Mouse (Mus musculus): ENCODE results near the gene Scyl1.
A peak's percentile ranks its signal among the peaks of the same experiment; 100 is the strongest.

Gene Scyl1

DNA sequence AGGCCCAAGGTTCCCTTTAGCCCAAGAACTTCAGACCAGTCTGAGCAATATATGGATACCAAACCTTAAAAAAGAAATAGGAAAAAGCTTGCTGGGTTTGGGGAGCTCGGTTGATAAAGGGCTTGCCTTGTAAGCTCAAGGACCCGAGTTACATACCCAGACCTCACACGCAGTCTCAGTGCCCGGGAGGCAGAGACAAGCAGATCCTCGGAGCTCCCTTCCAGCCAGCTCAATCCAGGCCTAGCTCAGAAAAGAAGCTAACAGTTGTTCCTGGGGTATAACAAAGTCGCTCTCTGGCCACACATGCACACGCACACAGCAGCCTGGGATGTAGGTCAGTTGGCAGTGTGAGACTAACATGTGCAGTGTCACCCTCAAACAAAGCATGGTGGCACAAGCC, 16.7 kb upstream of the Scyl1 start:
- DNase-seq (ENCODE audit: low spot score) = no peak

DNA sequence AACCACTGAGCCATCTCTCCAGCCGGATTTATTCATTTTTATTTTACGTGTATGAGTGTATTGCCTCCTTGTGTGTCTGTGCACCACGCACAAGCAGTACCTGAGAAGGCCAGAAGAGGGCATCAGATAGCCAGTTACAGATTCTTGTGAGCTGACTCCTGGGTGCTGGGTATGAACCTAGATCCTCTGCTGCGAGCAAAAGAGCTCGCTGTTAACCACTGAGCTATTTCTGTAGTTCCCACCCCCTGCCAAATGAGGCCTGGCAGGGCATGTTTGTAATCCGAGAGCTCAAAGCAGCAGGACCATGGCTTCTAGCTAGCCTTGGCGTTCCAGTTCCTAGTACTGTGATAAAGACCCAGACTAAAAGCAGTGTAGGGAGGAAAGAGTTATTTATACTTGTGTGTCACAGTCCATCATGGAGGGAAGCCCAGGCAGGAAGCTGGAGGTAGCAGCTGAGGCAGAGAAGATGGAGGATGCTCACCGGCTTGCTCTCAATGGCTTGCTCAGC, 16.0 kb upstream of the Scyl1 start:
- DNase-seq (ENCODE audit: low spot score) = peak; percentile 87

DNA sequence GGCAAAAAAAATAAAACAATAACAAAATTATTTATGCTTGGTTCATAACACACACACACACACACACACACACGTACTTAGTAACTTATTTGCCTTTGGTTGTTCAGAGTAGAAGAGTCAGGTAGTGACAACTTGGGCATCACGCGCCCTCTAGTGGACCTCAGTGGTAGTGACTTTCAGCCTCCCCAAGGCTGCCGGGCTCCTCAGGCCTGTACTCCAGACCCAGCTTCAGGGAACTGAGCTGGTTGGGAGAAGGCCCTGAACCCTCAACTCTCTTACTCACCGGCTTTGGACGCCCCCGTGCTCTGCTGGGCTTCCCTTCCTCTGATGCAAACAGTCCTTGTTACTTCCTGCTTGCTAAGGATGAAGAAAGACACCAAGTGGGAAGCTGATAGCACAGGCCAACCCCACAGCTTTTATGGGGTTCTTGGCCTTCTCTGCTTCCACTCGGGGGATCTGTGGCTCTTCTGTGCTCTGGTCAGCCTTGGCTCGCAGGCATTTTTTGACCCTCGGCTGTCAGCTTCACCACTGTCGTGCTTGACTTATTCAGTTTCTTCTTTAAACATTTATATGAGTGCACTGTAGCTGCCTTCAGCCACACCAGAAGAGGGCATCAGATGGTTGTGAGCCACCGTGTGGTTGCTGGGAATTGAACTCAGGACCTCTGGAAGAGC, 15.4 kb upstream of the Scyl1 start:
- peak; percentile 90 for DNase-seq (ENCODE audit: low spot score)

DNA sequence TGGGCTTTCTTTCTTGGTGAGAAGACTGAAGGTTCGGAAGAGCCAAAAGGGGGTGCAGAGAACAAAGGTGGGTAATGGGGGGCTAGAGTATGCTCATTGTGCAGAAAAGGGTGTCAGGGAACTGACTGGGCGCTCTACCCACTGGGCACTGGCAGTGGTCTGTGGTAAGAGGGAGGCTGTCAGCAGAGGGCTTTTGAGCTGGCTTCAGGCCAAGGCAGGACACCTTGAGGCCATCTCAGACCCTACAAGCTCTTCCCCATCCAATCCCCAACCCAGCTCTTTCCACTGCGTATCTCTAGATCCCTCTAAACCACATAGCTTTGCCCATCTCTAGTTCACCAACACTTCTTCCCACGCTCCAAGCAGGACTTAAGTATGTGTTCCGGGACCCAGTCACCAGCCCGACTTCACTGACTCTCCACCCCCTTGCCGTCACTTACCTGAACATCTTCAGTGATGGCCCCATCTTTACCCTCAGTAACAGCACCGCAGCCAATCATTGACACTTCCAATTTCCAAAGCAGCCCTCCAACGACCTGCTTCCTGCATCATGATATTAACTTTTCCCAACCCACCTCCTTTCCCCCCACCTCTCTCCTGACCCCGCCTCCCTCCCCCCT, 13.8 kb upstream of the Scyl1 start:
- DNase-seq (ENCODE audit: low spot score) = no peak

DNA sequence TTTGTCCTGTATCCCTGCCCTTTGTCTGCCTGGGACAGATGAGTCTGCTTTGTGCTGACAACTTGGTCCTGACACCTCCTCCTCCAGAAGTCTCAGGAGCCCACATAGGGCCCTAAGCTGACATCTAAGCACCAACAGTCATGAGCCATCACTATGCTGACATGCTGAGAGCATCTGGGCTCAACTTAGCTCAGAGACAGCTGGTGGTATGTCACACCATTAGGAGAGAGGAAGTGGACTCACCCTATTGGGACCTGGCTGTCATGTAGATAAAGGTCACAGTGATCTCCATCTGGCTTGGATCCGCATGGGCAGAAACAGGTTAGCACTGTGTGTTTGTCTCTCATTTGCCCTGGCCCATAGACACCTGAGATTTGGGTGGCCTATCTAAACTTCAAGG, 10.9 kb upstream of the Scyl1 start:
- DNase-seq (ENCODE audit: low spot score) = no peak

DNA sequence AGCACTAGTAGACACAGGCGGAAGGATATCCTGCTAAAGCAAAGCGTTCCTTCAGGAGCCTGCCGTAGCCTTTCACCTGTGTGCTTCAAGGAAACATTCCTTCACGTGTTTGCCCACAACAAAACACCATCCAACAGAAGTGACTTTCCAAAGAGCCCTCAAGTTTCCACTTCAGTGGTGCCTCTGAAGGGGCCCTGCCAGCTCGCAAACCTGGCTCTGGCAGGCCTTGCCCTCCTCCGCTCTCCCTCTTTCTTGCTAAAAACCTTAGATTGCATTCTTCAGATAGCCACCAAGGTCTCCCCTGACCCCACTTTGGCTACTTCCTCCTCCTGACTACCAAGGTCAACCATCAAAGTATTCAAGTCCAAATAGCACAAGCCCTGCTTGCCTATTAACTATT, 10.3 kb upstream of the Scyl1 start:
- DNase-seq (ENCODE audit: low spot score) = no peak

DNA sequence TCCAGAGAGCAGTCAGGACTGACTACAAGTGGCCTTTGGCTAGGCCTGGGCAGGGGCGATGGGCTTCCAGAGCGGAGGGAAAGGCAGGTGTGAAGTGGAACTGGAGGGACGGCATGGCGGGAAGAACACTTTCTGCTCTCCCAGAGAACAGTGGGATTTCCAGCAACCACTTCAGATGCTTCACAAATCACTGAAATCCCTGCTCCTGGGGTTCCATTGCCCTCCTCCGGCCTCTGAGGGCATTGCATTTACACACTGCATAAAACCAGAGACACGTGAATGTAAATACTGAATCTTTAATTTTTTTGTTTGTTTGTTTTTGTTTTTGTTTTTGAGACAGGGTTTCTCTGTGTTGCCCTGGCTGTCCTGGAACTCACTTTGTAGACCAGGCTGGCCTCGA, 9.0 kb upstream of the Scyl1 start:
- no peak for DNase-seq (ENCODE audit: low spot score)

DNA sequence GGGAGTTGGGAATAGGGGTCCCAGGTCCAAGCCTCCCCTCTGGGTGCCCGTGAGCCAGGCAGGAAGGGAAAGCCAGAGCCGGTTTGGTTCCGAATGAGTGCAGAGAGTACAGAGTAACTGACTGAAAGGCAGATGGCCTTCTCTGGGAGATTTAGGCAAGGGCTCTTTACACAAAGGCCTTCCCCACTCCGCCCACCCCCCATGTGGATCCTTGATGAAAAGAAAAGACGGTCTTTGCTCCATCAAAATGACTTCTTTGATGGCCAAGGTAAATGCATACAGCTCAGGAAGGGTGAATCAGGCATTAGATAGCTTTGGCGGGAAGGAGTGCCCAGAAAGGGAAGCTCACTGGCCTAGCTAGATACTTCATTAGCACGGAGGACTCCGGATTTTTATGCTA, 7.1 kb upstream of the Scyl1 start:
- no peak for DNase-seq (ENCODE audit: low spot score)

DNA sequence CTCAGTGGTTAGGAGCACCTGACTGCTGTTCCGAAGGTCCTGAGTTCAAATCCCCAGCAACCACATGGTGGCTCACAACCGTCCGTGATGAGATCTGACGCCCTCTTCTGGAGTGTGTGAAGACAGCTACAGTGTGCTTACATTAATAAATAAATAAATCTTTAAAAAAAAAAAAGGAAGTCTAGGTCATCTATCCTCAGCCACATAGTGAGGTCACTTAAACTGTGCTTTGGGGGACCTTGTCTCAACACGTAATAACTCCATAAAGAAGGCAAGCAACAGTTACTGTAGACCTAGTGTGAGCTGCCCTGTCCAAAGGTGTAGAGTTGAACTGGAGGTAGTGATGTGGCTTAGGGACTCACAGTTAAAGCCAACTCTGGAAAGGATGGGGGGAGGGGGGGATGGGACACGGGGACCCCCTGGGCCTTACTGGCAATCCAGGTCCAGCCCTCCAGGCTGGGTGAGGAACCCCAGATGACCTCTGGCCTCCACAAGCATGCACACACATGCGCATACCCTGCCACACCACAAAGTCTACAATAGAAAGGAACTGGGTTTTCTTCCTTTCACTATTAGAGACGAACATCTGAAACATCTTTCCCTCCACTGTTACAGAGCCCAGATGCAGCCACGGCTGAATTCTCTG, 6.3 kb upstream of the Scyl1 start:
- DNase-seq (ENCODE audit: low spot score) = no peak

DNA sequence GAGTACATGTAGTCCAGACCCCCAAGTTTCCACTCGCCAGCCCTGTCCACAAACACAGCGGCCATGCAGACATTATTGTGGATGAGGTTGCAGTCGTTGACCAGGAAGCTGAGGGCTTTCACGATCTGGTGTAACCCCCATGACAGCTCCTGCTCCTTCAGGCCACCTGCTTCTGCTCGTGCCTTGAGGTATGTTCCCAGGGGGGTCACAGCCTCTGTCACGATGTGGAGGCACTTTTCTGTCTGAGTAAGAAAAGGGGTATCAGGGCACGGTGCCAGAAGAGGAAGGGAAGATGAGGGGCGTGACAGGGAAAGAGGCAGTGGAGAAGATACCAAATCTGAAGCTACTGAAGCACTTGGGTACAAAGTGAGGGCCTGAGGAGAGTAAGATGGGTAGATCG, 908 bp downstream of the Scyl1 start:
- DNase-seq (ENCODE audit: low spot score) = no peak

DNA sequence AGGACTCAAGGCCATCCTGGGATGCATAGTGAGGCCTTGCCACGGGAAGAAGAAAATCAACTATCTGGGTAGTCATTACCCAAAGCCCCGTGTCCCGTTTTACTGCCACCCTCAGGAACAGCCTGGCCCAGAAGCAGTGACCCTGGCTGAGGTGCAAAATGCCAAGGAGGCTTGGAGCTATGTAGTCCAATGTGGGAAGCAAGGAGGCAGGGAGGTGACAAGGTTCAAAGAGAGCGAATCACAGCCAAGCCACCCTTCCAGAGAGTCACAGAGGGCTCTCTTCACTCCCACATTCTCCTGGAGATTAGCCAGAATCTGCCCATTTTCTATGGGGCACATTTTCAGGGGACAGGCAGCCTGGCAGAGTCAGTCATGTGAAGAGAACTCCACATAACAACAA, 3.9 kb downstream of the Scyl1 start:
- DNase-seq (ENCODE audit: low spot score) = no peak

DNA sequence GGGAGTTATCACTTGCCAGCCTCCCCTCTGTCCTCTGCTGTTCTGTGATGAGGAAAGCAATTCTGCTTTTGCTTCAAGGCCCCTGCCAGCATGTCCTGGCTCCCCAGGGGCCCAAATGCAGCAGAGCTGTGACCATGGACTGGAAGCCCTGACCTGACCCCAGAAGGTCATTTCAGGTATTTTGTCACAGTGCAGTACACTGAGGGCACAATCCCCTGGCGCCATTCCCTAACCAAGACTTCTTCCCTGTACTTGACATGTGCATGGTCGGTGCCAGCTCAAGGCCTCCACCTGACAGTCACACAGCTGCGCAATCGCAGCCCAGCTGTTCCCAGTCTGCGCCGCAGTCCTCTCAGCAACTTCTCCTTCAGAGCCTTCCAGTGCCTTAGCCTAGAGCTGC, 8.1 kb downstream of the Scyl1 start:
- no peak for DNase-seq (ENCODE audit: low spot score)

DNA sequence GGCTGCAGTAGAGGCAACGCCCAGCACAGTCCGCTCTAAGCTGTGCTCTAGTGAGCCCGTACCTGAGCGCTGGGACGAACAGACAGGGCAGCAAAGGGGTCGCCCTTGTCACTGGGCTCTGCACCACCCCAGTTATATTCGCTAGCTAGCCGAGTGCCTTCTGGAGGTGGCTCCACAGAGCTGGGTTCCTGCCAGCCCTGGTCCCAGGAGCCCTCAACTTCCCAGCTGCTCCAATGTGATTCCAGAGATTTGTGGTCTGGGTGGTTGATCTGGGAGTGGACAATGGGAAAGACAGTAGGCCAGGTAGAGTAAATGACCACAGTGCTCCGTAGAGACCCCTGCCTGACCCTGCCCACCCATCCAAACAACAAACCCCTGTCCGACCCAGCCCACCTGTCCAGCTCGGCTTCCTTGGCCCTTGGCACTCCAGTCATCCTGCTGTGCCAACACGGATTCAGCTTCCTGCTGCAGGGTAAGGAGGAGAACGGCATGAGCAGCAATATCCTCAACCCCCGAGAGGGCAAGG, 12.3 kb downstream of the Scyl1 start:
- no peak for DNase-seq (ENCODE audit: low spot score)

DNA sequence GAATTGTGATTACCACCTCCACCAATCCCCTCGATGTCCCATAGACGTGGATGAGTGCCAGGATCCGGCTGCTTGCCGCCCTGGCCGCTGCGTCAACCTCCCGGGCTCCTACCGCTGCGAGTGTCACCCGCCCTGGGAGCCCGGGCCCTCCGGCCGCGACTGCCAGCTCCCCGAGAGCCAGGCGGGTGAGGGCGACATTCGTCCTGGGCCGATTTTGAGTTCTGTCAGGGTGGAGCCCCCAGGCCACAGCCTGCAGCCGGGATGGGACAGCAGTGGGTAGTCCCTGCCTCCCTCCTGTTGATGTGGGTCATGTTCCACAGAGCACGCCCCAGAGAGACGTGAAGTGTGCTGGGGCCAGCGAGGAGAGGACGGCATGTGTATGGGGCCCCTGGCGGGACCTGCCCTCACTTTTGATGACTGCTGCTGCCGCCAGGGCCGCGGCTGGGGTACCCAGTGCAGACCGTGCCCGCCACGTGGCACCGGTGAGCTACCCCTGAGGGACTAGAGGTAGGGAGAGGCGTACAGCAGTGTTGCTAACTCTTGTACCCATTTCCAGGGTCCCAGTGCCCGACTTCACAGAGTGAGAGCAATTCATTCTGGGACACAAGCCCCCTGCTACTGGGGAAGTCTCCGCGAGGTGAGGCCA, 14.1 kb downstream of the Scyl1 start:
- DNase-seq (ENCODE audit: low spot score) = no peak

DNA sequence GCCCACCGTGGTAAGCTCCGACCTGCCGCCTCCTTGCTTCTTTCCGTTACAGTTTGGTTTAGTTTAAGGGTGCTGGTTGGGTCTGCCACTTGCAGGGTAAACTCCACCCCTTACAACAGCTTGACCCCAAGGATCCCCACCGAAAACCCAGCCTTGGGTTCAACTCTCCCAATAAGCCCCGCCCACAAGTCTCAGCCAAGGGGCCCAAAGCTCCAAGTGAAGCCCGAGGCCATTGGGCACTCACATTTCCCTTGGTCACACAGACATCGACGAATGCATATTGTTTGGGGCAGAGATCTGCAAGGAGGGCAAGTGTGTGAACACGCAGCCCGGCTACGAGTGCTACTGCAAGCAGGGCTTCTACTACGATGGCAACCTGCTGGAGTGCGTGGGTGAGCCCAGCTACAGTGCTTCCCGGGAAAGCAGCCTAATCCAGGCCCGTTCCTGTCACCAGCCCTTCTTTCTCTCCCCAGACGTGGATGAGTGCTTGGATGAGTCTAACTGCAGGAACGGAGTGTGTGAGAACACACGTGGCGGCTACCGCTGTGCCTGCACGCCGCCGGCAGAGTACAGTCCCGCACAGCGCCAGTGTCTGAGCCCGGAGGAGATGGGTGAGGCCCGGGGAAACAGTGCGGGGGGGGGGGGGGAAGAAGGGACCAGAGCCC, 14.8 kb downstream of the Scyl1 start:
- no peak for DNase-seq (ENCODE audit: low spot score)

DNA sequence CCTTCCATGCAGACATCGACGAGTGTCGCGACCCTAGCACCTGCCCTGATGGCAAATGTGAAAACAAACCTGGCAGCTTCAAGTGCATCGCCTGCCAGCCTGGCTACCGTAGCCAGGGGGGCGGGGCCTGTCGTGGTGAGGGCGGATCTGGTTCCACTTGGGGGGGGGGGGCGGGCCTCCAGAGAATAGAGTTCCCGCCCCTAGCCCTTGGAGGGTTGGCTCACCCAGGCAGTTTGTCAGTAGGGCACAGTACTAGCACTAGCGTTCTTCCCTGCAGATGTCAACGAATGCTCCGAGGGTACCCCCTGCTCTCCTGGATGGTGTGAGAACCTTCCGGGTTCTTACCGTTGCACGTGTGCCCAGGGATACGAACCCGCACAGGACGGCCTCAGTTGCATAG, 19.5 kb downstream of the Scyl1 start:
- DNase-seq (ENCODE audit: low spot score) = peak; percentile 60

DNA sequence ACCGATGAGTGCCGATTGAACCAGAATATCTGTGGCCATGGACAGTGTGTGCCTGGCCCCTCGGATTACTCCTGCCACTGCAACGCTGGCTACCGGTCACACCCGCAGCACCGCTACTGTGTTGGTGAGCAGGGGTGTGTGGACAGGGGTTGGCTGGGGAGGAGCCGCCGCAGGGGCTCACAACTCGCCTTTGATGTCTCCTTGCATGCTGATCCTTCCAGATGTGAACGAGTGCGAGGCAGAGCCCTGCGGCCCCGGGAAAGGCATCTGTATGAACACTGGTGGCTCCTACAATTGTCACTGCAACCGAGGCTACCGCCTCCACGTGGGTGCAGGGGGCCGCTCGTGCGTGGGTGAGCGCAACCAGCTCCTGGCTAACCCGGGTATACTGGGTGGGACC, 20.3 kb downstream of the Scyl1 start:
- no peak for DNase-seq (ENCODE audit: low spot score)

DNA sequence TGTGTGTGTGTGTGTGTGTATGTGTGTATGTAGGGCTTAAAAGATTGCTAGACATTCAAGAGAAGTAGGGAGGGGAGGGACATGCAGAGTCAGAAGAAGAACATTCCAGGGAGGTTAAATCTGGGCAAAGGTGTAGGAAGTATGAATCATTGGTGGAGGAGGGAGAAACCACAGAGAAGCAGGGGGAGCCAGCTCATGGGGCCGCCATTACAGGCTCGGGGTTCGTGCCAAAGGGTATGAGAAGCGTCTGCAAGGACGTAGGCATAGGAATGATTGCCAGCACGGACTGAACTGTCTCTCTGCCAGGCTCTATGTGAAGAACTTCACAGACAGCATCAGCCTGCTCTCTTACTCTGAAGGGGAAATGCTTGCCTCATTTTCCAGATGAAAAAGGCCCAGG, 21.7 kb downstream of the Scyl1 start:
- DNase-seq (ENCODE audit: low spot score) = peak; percentile 48

DNA sequence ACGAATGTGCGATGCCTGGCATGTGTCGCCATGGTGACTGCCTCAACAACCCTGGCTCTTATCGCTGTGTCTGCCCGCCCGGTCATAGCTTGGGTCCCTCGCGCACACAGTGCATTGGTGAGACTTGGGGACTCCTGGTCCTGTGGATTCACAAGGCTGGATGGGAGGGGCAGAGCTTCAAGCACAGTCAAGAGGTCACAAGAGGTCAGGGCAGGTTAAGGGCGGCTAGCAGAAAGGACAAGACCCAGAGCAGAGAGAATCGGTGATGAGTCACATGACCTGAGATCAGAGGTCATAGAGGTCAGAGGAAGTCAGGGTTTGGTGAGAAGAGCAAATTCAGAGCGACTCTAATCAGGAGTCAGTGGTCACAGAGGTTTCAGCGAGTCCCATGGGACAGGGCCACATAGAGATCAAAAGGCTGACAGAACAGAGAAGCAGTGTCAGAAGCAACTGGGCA, 24.3 kb downstream of the Scyl1 start:
- no peak for DNase-seq (ENCODE audit: low spot score)

DNA sequence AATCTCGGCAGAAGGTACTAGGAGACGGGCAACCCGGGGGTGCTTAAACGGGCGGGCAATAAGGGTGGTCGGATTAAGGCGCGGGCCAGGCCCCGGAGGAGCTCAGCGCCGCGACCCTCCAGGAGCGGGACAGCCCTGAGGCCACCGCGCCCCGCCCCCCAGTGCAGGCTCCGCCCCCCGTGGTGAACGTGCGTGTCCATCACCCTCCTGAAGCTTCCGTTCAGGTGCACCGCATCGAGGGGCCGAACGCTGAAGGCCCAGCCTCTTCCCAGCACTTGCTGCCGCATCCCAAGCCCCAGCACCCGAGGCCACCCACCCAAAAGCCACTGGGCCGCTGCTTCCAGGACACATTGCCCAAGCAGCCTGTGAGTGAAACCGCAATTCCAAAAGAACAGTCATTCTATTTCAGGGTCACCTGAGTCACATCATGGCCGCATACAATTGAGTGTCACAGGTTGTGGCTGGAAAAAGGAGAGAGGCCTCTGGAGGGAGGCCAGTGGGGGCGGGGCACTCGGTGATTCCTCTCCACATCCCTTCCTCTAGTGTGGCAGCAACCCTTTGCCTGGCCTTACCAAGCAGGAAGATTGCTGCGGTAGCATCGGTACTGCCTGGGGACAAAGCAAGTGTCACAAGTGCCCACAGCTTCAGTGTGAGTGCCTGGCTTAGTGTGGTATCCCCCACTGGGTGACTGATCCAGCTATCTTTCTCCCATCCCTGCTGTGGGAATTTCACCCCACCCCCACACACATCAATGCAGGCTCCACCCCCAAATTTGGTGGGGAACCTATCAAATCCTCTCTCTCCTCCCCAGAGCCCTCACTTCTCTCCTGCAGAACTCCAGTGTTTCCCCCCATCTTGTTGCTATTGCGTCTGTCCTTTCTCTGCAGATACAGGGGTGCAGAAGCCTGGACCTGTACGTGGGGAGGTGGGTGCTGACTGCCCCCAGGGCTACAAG, 25.2 kb downstream of the Scyl1 start:
- DNase-seq (ENCODE audit: low spot score) = no peak

DNA sequence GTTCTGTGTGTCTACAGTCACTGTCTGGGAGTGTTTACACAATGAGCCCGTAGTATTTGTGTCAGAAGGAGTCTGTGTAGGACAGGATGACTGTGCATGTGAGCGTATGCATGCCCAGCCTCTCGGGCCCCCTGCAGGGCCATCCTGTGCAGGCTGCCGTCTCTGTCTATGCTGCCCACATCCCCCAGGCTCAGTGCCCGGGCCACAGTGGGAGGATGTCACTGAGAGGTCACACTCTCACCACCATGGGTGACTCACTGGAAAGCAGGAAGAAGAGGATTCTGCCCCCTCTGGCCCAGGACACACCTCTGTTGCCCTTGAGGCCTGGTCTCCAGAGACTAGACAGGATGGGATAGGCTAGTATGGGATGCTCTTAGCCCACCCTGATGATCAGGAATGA, 27.6 kb downstream of the Scyl1 start:
- no peak for DNase-seq (ENCODE audit: low spot score)

All from urinary bladder, postnatal 14 days (tissue).